Mouse (Mus musculus) kidney, adult 2 months (tissue): Measurements from ENCODE around the gene Espl1.

Experiments used
- CTCF ChIP-seq: fragments of 200-500 bp; conservative IDR thresholded peaks from 2 replicates; pipeline ENCODE4 v1.5.1; 2011; ENCODE audit warnings: low read depth, mild to moderate bottlenecking, control low read depth, low read length, moderate library complexity, mixed read lengths; ENCODE audit not compliant: insufficient read depth, insufficient read length
- POLR2A ChIP-seq: fragments of 200-500 bp; IDR thresholded peaks from one replicate; pipeline ENCODE4 v1.6.1; 2011; ENCODE audit warnings: low read depth, low read length, control low read depth

DNA sequence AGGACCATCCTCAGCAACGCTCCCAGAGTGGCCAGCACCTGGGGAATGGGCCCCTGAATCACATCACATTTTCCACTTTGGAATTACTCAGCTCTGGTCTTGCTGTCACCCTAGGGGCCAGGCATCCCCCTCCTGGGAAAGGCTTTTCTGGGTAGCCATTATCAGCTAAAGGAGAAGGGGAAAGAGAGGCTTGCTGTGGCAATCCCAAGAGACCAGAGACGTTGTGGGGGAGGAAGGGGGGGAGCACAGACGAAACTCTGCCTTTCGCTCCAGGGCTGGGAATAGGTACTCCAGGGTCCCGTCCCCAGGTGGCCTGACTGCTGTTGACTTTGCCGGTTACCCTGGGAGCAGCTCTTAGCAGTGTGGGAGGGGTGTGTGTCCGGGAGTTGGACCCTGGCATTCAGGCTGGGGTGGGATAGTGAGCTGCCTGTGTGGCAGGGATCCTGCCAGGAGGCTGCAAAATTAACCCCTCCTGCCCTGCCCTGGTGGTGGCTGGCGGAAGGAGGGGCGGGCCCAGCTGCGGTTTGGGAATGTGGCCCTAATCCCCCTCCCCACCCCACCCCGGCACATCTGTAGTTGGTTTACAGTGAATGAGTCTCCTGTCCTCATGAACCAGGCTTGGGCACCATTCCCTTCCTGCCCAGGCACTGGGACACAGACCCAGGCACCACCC is 37.3 kb upstream of the Espl1 start:
- TF ChIP-seq CTCF = no peak
- TF ChIP-seq POLR2A = no peak
